Mouse (Mus musculus) CH12.LX (cell line): Measurements from ENCODE around the gene Kcnk18. TPM values are rescaled to one million over a fixed set of nuclear protein-coding genes. Genes with fewer than 3 reads are reported as not detected.

Experiments used
- DNase-seq: peaks from one replicate; pipeline ENCODE4 v3.0.0-alpha.2; 2013; ENCODE audit errors: extremely low read depth
- H3K27ac ChIP-seq: 2 replicates; pipeline ENCODE4 v1.5.1; 2012; ENCODE audit warnings: low read depth, mild to moderate bottlenecking, control low read depth, moderate library complexity; ENCODE audit not compliant: insufficient read depth
- H3K27me3 ChIP-seq: replicated peaks from 2 replicates; pipeline ENCODE3; 2012; ENCODE audit warnings: inconsistent platforms
- H3K36me3 ChIP-seq, 2 experiments: replicated peaks in 1 of 2; 2 replicates each; pipeline versions ENCODE3 to v1.6.1; 2012; ENCODE audit warnings: inconsistent platforms in 1 of 2, low read length in 1 of 2, mild to moderate bottlenecking in 1 of 2, mixed read lengths in 1 of 2, moderate library complexity in 1 of 2; ENCODE audit not compliant: control insufficient read depth in 1 of 2, insufficient read depth in 1 of 2
- H3K4me1 ChIP-seq, 2 experiments: 2 replicates each; pipeline ENCODE4 v1.6.1; 2012; ENCODE audit warnings: inconsistent platforms in 1 of 2, moderate library complexity in 1 of 2; ENCODE audit not compliant: insufficient read depth in 2 of 2, control insufficient read depth in 1 of 2
- H3K4me2 ChIP-seq: 2 replicates; pipeline ENCODE4 v1.6.1; 2012; ENCODE audit warnings: low read depth, mild to moderate bottlenecking, control low read depth; ENCODE audit not compliant: poor library complexity, insufficient read depth, severe bottlenecking
- H3K4me3 ChIP-seq, 3 experiments: fragments of 150-350 bp in 1 of 3; sonication (generic) in 1 of 3; replicated peaks in 1 of 3; 2 replicates each; pipeline versions ENCODE3 to v1.5.1; 2011 to 2012; ENCODE audit warnings: low read depth in 2 of 3, low read length in 2 of 3, mild to moderate bottlenecking in 2 of 3, moderate library complexity in 2 of 3, control low read depth in 1 of 3, improper control_type of control experiment in 1 of 3, inconsistent platforms in 1 of 3, mixed read lengths in 1 of 3; ENCODE audit not compliant: poor library complexity in 1 of 3
- H3K79me2 ChIP-seq: replicated peaks from 2 replicates; pipeline ENCODE4 v1.6.1; 2012; ENCODE audit warnings: mild to moderate bottlenecking, moderate library complexity; ENCODE audit not compliant: control insufficient read depth, poor library complexity, insufficient read depth, severe bottlenecking; ENCODE audit errors: extremely low read depth
- H3K9ac ChIP-seq: 2 replicates; pipeline ENCODE4 v1.6.1; 2012; ENCODE audit warnings: low read depth, mild to moderate bottlenecking, control low read depth, moderate library complexity; ENCODE audit not compliant: insufficient read depth
- H3K9me3 ChIP-seq: replicated peaks from 2 replicates; pipeline ENCODE3; 2012; ENCODE audit warnings: low read length, inconsistent platforms, mixed read lengths
- CHD1 ChIP-seq: IDR thresholded peaks from 2 replicates; pipeline ENCODE4 v1.6.1; 2012; ENCODE audit warnings: low read depth, low read length, improper control_type of control experiment, inconsistent platforms
- CHD2 ChIP-seq: IDR thresholded peaks from 2 replicates; pipeline ENCODE4 v1.6.1; 2011; ENCODE audit warnings: low read length, improper control_type of control experiment
- ELF1 ChIP-seq: IDR thresholded peaks from 2 replicates; pipeline ENCODE4 v1.6.1; 2014; ENCODE audit warnings: low read depth, mild to moderate bottlenecking, inconsistent platforms, low read length, improper control_type of control experiment
- ETS1 ChIP-seq: conservative IDR thresholded peaks from 2 replicates; pipeline ENCODE4 v1.6.1; 2012; ENCODE audit warnings: low read depth, mild to moderate bottlenecking, inconsistent platforms, low read length, improper control_type of control experiment, moderate library complexity
- IRF4 ChIP-seq: IDR thresholded peaks from 2 replicates; pipeline ENCODE4 v1.6.1; 2014; ENCODE audit warnings: low read depth, mild to moderate bottlenecking, inconsistent platforms, low read length, improper control_type of control experiment
- MXI1 ChIP-seq: IDR thresholded peaks from 2 replicates; pipeline ENCODE4 v1.6.1; 2011; ENCODE audit warnings: mild to moderate bottlenecking, low read depth, low read length, improper control_type of control experiment
- MYC ChIP-seq: IDR thresholded peaks from 2 replicates; pipeline ENCODE4 v1.6.1; 2011; ENCODE audit warnings: low read depth, mild to moderate bottlenecking, improper control_type of control experiment, low read length
- NELFE ChIP-seq: IDR thresholded peaks from 2 replicates; pipeline ENCODE4 v1.6.1; 2011; ENCODE audit warnings: low read depth, low read length, improper control_type of control experiment
- PAX5 ChIP-seq: IDR thresholded peaks from 2 replicates; pipeline ENCODE4 v1.6.1; 2012; ENCODE audit warnings: low read length, inconsistent platforms, mixed read lengths
- POLR2A ChIP-seq: IDR thresholded peaks from 2 replicates; pipeline ENCODE4 v1.6.1; 2011; ENCODE audit warnings: low read depth, mild to moderate bottlenecking, improper control_type of control experiment, low read length
- POLR2AphosphoS2 ChIP-seq: IDR thresholded peaks from 2 replicates; pipeline ENCODE4 v1.6.1; 2011; ENCODE audit warnings: low read depth, low read length, improper control_type of control experiment
- RAD21 ChIP-seq: IDR thresholded peaks from 2 replicates; pipeline ENCODE4 v1.6.1; 2011; ENCODE audit warnings: low read depth, mild to moderate bottlenecking, low read length, improper control_type of control experiment, moderate library complexity
- SIN3A ChIP-seq: IDR thresholded peaks from 2 replicates; pipeline ENCODE4 v1.6.1; 2012; ENCODE audit warnings: low read length, improper control_type of control experiment, inconsistent platforms
- SMC3 ChIP-seq: IDR thresholded peaks from 2 replicates; pipeline ENCODE4 v1.6.1; 2011; ENCODE audit warnings: low read depth, low read length, improper control_type of control experiment
- TBP ChIP-seq: conservative IDR thresholded peaks from 2 replicates; pipeline ENCODE4 v1.6.1; 2011; ENCODE audit warnings: low read depth, low read length, improper control_type of control experiment
- TCF12 ChIP-seq: IDR thresholded peaks from 2 replicates; pipeline ENCODE4 v1.6.1; 2014; ENCODE audit warnings: low read depth, mild to moderate bottlenecking, inconsistent platforms, low read length, improper control_type of control experiment
- ZC3H11A ChIP-seq: IDR thresholded peaks from 2 replicates; pipeline ENCODE4 v1.6.1; 2012; ENCODE audit warnings: low read depth, mild to moderate bottlenecking, inconsistent platforms, low read length, improper control_type of control experiment
- dilution Hi-C: fragments of 300-500 bp; cut with MboI; formaldehyde crosslinking; loops from 2 replicates; pipeline ENCODE4 v1.14.3; 2020; ENCODE audit warnings: low sequenced_read_pairs; ENCODE audit not compliant: extremely low pct_unique_long_range_greater_than_20kb, extremely low pct_ligation_motif_present
- in situ Hi-C: fragments of 300-500 bp; cut with MboI; formaldehyde crosslinking; loops from 3 replicates; pipeline ENCODE4 v1.14.3; 2019; ENCODE audit warnings: low sequenced_read_pairs, low pct_ligation_motif_present, low pct_unique_long_range_greater_than_20kb, mixed read lengths
- polyA plus RNA-seq: library from polyadenylated mRNA; unstranded; fragments of >175 nt; gene quantifications from 2 replicates; pipeline ENCODE4 v1.2.1, GENCODE M21; 2012; ENCODE audit warnings: low read depth; ENCODE audit not compliant: insufficient read length
- total RNA-seq, 2 experiments: library from RNA; depleted of rRNA; stranded (reverse); fragments of 300-350 nt in 1 of 2; fragments of >200 nt in 1 of 2; gene quantifications; 2 replicates each; pipeline ENCODE4 v1.2.3; 2012 to 2014

Gene Kcnk18
- total and polyA plus RNA-seq, 3 experiments, result not detected

GRCm38 (mm10) chr19:59260718-59261442, 41.9 kb downstream of the Kcnk18 start, which contains the start of gene Slc18a2:
TSS of gene Slc18a2 (plus strand) at chr19:59260896.
- in situ Hi-C loops, result no loop called here
- H3K4me1 ChIP-seq, result no peaks in the 10 kb centered on the region

DNA sequence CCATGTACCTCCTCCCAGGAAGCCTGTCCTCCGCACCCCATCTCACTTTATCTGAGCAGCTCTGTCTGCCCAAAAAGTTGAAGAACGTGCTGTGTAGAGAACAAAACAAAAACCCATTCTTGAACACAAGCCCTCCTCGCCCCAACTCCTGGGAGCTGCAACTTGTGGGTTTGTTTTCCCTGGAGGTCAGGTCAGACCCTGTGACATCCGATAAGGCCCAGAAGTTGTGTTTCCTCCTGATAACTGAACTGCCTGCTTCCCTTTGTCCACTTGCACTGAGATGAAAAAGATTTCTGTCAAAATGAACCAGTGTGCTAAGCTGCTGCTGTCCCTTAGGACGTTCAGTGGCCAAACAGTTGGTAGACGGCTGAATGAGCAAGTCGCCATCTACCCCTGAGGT, 42.6 kb downstream of the Kcnk18 start:
- Histone ChIP-seq H3K4me2 (no peak overlapping the region), H3K79me2 (no peaks in the 10 kb centered on the region), H3K4me1 (no peaks in the 10 kb centered on the region), H3K9ac (no peak overlapping the region), H3K9me3 (peaks cover 8% of the 10 kb centered on the region), H3K27ac (no peak overlapping the region), H3K4me3 (no peak overlapping the region), H3K36me3 (no peaks in the 10 kb centered on the region), H3K27me3 (no peaks in the 10 kb centered on the region)
- dilution Hi-C loops, result no loop called here
- TF ChIP-seq SIN3A, result no peak
- no peak for TF ChIP-seq CHD1
- no peak for DNase-seq
- in situ Hi-C loops, result no loop called here

More at GRCm38 (mm10) chr19:59260718-59261442, 41.9 kb downstream of the Kcnk18 start, which contains the start of gene Slc18a2:
- no peak for TF ChIP-seq ELF1
- TF ChIP-seq SMC3, result no peak
- no peak for TF ChIP-seq ETS1
- TF ChIP-seq RAD21, result no peak
- no peak for TF ChIP-seq TCF12
- no peak for TF ChIP-seq IRF4
- TF ChIP-seq POLR2A, result no peak
- no peak for TF ChIP-seq TBP
- TF ChIP-seq MXI1, result no peak
- TF ChIP-seq CHD2, result no peak
- TF ChIP-seq PAX5, result no peak
- no peak for TF ChIP-seq MYC
- TF ChIP-seq ZC3H11A, result no peak
- no peak for TF ChIP-seq NELFE
- no peak for TF ChIP-seq CHD1
- no peak for TF ChIP-seq POLR2AphosphoS2
- Histone ChIP-seq H3K9me3 (peaks cover 12% of the 10 kb centered on the region), H3K79me2 (no peaks in the 10 kb centered on the region), H3K27ac (no peak within 1 kb of the TSS), H3K4me3 (no peak within 1 kb of the TSS), H3K9ac (no peak within 1 kb of the TSS), H3K36me3 (no peaks in the 10 kb centered on the region), H3K4me2 (no peak within 1 kb of the TSS), H3K27me3 (no peaks in the 10 kb centered on the region)
- DNase-seq, result no peak
- dilution Hi-C loops, result no loop called here
